Mouse (Mus musculus) retina, postnatal 7 days (tissue): ENCODE data around the gene Wars.

Experiments
- DNase-seq: peaks from one replicate; pipeline ENCODE4 v3.0.0-alpha.2; 2012; ENCODE audit warnings: low read depth, low spot score

Gene Wars

GRCm38 (mm10) chr12:108909846-108910433 is 16.0 kb upstream of the Wars start:
- DNase-seq = no peak

DNA sequence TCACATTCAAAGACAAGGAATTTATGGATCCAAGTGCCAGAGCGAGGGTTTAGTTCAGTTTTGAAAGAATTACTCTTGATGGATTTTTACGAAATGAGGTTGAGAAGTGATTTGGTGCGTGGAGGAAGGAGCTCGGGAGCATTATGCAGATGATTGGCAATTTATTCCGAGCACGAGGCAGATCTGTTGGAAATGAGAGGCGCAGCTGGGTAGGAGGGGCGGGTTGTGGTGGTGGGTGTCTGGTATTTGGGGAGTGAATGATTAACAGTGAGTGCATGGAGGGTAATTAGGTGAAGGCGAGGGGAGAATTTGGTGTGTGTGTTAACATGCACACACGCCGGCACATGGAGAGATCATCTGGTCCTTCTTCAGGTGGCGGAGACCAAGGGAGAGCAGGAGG is 12.4 kb upstream of the Wars start:
- no peak for DNase-seq

DNA sequence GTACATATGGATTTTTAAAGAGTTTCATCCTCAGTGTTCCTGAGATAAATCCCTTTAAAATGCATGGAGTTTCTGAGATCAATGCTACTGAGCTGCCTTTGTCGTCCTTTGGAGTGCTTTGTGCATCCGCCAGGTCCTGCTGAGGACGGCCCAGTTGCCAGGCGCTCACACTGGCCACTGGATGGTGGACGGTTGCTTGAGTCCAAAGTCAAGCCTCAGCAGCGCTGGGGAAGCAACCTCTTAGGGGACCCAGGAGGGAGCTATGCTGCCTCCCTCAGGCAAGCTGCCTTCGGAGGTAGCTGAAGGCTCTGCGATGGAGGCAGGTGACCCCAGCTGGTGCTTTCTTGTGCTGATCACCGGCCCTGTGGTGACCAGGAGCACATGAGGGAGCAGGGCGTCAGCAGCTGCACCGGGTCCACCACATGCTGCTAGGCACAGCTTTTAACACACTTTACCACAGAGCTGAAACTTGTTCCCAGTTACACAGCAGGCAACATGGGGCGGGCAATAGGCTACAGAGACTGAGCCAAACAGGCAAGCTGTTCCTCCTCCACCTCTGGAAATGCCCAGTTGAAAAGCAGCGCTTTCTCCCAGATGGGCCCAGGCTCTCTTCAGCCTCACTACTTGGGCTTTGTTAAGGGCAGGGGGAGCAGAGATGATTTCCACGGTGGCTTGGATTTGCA is 11.8 kb upstream of the Wars start:
- DNase-seq = no peak

DNA sequence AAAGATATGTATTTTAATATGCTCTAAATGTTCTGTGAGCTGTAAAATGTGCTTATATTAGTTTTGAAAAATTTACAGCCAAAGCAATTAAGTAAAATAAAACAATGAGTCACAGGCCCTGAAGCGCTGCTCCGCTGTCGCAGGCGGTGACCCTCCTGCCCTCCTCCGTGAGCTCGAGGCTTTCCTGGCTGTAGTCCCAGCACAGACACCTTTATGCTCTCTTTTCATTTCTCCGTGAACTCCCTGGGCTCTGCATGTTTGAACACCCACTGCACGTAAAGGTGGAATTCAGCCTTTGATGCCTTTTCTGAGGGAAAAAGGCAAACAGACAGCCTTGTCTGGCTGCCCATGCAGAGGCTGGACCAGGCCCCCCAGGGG is 10.3 kb upstream of the Wars start:
- no peak for DNase-seq

DNA sequence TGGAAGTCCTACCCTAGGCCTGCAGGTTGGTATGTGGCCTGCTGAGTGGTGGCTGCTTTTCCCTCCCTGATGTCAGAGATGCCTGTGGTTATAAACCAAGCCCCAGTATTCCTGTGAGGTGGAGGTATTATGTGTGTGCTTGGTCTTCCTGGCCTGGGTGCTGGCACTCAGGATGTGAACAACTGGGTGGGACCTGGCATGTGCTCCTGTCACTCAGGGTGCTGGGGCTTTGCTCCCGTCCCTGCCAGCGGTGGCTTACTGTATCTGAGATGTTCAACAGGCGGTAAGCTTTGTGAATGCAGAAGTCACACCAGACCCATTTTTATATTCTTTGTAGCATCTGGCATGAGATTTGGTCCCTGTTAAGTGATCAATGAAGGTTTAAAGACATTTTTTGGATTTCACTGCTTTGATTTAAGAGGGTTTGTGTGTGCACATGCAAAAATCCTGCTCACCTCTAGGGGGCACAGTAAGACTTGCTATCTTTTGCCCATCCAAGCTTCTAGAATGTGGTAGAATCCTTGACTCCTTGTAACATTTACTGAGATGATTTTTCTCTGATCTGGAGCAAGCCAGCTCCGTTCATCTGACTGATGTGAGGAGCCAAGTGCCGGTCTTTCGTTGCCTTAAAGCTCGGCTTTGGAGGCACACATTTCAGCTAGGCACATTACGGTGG is 9.8 kb upstream of the Wars start:
- DNase-seq = peak; percentile 52

- DNase-seq = peak; percentile 33
Observed at GRCm38 (mm10) chr12:108902940-108903339, 9.0 kb upstream of the Wars start.

DNA sequence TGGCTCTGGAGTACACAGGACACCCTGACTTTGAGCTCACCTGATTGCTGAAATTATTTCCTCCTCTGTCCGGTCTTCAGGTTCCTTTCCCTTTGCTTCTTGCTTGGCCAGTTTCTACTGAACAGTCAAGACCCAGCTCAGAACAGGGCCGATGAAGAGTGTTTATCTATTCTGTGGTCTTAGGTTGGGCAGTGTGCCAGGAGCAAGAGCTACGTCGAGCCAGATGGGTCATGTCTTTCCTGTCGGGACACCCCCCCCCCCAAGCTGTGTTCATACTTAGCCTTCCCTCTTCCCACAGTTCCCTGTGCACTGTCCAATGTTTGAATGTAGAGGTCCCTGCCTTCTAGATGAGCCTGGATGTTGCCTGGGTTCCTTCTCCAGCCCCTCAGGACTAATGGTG is 7.4 kb upstream of the Wars start:
- DNase-seq = no peak

DNA sequence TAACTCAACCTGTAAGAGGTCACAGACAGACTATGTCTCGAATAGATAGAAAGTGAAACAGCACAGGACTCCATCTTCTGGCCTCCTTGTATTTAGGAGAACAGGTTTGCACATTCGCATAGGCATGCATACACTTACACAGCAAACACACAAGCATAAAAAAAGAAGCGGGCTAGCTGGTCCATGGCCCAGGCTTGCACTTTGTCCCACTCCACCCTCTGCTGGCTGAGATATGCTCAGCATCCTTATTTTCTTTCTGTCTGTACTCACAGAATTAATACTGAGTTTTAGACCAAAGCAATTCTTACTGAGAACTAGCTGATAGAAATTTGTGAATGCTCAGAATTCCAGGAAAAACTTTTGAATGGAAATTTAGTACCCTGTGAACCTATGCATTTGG is 2.0 kb upstream of the Wars start:
- no peak for DNase-seq

DNA sequence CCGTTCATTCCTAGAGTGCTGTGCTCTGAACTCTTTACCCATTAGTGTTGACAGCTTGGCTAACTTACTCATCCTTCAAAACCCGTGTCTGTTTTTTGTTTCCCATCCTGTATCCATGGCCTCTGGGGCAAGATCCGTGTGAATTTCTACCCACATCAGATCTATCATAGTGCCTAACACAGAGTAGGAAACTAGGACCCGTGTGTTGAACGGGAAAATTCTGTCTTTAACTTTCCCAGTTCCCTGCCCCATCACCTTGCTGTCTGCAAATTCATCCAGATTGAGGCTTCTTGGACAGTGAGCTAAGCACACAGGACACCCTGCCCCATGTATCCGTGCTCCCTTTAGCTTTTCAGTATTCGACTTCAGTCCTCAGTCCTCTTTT is 450 bp upstream of the Wars start:
- DNase-seq = no peak

DNA sequence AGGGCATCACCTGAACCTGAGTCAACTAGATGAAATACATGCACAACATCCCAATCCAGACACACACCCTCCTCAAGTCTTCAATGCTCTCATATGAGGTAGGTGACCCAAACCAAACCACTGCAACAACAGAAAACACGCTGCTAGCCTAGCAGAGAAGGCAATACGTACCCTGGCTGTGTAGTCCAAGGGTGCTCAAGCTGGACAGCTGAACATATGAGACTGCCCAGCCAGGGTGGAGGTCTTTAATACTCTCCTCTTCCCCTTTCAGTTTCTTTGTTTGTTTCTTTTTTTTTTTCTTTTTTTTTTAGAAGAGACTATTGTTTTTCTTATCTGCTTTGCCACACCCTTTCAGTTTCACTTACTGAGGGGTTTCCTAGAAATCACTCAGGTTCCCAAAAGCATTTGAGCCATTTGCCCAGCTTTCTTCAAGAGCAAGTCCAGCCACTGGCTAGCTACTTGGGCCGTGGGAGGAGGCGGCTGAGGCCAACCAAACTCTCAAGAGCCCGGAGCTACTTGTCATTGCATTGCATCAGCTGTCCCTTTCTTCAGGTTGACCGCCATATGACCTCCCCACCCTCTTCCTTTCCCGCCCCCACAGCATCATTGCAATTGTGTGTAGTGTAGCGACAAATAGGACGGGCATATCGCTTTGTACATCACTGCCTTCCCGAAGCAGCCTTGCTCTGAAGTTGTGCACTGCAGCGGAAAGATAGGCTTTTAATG is 822 bp downstream of the Wars start, which contains the start of gene Wdr25:
Gene Wdr25, plus strand, starts transcription at position 643 of the 726 bp plus-strand sequence.
- DNase-seq = no peak

GRCm38 (mm10) chr12:108888632-108889031 is 5.3 kb downstream of the Wars start:
- DNase-seq = no peak

GRCm38 (mm10) chr12:108887077-108887476 is 6.9 kb downstream of the Wars start:
- no peak for DNase-seq

- DNase-seq = no peak
Observed at GRCm38 (mm10) chr12:108885906-108886305, 8.1 kb downstream of the Wars start.

GRCm38 (mm10) chr12:108882776-108883175 is 11.2 kb downstream of the Wars start:
- DNase-seq = no peak

DNA sequence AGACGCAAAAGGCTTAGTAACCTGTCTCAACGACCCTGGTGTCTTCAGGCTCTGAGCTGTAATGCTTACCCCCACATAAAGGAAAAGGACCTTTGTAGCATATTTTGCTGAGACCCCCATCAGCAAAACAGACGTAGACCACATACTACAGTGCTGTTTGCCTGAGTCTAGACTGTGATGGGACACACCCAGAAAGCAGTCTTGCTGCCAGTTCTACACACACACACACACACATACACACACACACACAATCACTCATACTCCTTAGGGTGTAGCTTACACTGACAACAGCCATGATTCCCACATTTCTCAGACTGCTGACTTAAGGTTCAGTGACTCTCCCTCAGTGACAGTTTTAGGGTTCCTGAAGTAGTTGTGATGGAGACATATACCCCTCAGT is 12.8 kb downstream of the Wars start:
- DNase-seq = no peak

GRCm38 (mm10) chr12:108880606-108881005 is 13.4 kb downstream of the Wars start:
- no peak for DNase-seq

DNA sequence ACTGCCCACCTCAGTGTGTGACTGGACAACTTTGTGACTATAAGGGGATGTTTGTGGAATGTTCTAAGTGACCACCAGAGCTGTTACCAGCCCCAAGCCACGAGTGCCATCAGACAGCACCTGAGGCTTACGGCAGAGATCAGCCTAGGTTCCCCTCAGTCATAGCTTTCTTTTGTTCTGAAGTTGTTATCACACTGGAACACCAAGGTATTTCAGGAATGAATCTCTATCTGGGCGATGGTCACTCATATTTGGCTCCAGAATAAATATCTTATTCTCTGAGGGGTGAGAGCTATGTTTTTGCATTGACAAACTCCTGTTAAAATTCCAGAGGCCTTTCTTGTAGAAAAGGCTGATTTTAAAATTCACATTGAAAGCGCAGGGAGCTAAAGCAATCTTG is 14.8 kb downstream of the Wars start:
- DNase-seq = no peak

GRCm38 (mm10) chr12:108873122-108873521 is 20.9 kb downstream of the Wars start:
- no peak for DNase-seq

DNA sequence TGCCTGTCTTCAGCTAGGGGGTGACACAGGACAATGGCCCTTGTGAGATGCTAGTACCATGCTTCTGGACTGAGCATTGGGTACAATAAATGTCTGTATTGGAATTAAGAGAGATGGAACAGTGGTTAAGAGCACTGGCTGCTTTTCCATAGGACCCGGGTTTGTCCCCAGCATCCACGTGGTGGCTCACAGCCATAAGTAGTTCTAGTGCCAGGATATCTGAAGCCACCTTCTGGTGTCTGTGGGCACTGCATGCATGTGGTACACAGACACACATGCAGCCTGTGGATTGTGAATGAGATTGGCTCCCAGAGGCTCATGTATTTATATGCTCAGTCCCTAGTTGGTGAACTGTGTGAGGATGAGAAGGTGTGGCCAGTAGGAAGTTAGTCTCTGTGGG is 24.4 kb downstream of the Wars start:
- no peak for DNase-seq

- DNase-seq = no peak
Observed at GRCm38 (mm10) chr12:108865007-108865494, 28.9 kb downstream of the Wars start.

- no peak for DNase-seq
Observed at GRCm38 (mm10) chr12:108858486-108858885, 35.5 kb downstream of the Wars start.

DNA sequence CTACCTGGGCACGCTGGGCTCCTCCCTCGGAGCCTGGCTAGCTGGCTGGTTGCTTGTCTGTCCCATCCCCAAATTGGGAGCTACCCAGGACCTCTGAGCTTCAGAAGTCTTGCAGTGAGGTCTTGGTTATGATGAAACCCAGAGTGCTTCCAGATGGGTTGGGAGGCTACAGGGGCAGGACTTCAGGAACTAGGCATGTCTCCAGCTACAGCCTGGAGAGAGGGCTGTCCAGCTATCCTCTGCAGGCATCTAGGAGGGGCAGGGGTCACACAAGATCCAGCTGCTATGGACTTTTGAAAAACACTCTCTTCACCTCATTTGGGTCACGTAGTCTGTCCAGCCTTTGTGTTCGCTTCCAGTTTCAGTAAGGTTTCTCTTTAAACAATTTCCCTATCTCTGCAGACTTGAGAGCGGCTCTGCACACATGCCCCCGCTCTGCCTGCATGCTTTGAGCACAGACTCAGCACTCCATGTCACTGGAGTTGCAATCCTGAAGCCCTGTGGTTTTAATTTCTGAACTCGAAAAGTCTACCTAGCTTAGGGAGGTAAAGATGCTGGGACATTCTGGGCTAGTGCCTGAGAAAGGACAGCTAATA is 36.3 kb downstream of the Wars start:
- no peak for DNase-seq
